Mouse (Mus musculus): ENCODE measurements at regions not wholly inside any gene's neighbourhood (a gene's known extent, or its start where the extent isn't known, plus 50 kb on each side); places are given as distances from the start of the nearest gene placed in this dataset.

- 76% methylated on average over 5 of the region's 5 CpGs for WGBS
Observed at GRCm38 (mm10) chr11:56827499-56827898, 183.7 kb upstream of the Gria1 start.

DNA sequence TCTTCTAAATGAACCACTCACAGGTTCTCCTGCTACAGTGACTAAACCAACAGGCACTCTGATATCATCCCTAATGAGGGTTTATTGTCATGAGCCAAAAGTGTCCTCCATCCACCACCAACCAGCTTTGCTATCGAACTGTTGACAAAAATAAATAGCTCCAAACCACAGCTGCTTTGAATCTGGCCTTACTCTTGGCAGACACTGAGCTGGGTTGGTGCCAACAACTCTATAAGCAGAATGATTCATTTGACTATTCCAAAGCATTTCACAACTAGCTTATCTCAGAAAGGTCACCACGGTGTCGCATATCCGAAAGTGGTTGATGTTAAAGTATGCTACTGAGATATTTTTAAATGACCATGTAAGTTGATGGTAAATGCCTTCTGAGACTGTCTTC lies 148.5 kb upstream of the Gria1 start:
- ATAC-seq (ENCODE audit: low read depth), result no peak
- Histone ChIP-seq H3K36me3 (ENCODE audit: control insufficient read depth, insufficient read depth, low read length) (no peaks in the 10 kb centered on the region), H3K27ac (ENCODE audit: low read depth, low read length) (no peak overlapping the region), H3K27me3 (ENCODE audit: control insufficient read depth, insufficient read depth, low read length) (no peaks in the 10 kb centered on the region), H3K9me3 (ENCODE audit: control insufficient read depth, low read length) (no peaks in the 10 kb centered on the region), H3K4me3 (ENCODE audit: low read depth, low read length) (no peak overlapping the region), H3K9ac (replicated peaks; ENCODE audit: low read depth, low read length) (no peak overlapping the region), H3K4me1 (ENCODE audit: control insufficient read depth, insufficient read depth, low read length) (no peaks in the 10 kb centered on the region), H3K4me2 (ENCODE audit: low read depth, low read length) (no peak overlapping the region)
- 81% methylated on average over 4 of the region's 4 CpGs for WGBS

More at GRCm38 (mm10) chr11:56827499-56827898, 183.7 kb upstream of the Gria1 start:
- no peak for ATAC-seq (ENCODE audit: low read depth)
- no peaks in the 10 kb centered on the region for H3K9me3 ChIP-seq (ENCODE audit: control insufficient read depth, low read length)
- no peaks in the 10 kb centered on the region for H3K36me3 ChIP-seq (ENCODE audit: control insufficient read depth, insufficient read depth, low read length)
- H3K27me3 ChIP-seq (ENCODE audit: control insufficient read depth, insufficient read depth, low read length), result no peaks in the 10 kb centered on the region
- no peak overlapping the region for H3K27ac ChIP-seq (ENCODE audit: low read depth, low read length)
- H3K4me1 ChIP-seq (ENCODE audit: control insufficient read depth, insufficient read depth, low read length), result no peaks in the 10 kb centered on the region
- no peak overlapping the region for H3K4me2 ChIP-seq (ENCODE audit: low read depth, low read length)
- no peak overlapping the region for H3K9ac ChIP-seq (replicated peaks; ENCODE audit: low read depth, low read length)
- no peak overlapping the region for H3K4me3 ChIP-seq (ENCODE audit: low read depth, low read length)

DNA sequence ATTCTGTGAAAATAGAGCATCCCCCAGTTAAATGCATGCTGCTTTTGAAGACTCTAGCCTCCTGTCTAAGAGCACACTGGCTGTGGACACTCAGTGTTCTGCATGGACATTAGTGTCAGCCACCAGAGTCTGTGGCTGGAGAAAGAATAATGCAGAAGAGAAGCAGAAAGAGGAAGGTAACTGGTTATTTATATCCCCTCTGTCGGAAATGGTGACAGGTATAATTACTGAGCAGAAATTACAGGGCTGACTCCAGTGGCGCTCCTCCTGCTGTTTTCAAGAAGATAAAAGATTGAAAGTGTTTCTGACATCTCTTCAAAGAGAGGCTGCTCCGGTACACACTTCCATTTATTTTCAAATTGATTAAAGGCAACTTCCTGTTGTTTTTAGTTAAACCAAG lies 139.5 kb upstream of the Gria1 start:
- no peak overlapping the region for H3K4me3 ChIP-seq (ENCODE audit: low read depth, low read length)
- no peaks in the 10 kb centered on the region for H3K4me1 ChIP-seq (ENCODE audit: control insufficient read depth, insufficient read depth, low read length)
- H3K27me3 ChIP-seq (ENCODE audit: control insufficient read depth, insufficient read depth, low read length), result no peaks in the 10 kb centered on the region
- 39% methylated on average over 3 of the region's 3 CpGs for WGBS
- no peaks in the 10 kb centered on the region for H3K36me3 ChIP-seq (ENCODE audit: control insufficient read depth, insufficient read depth, low read length)
- no peak overlapping the region for H3K27ac ChIP-seq (ENCODE audit: low read depth, low read length)
- H3K9me3 ChIP-seq (ENCODE audit: control insufficient read depth, low read length), result no peaks in the 10 kb centered on the region
- no peak for ATAC-seq (ENCODE audit: low read depth)
- H3K9ac ChIP-seq (replicated peaks; ENCODE audit: low read depth, low read length), result no peak overlapping the region
- H3K4me2 ChIP-seq (ENCODE audit: low read depth, low read length), result no peak overlapping the region

- Histone ChIP-seq H3K4me1 (ENCODE audit: control insufficient read depth, insufficient read depth, low read length) (no peaks in the 10 kb centered on the region), H3K4me2 (ENCODE audit: low read depth, low read length) (no peak overlapping the region), H3K27ac (ENCODE audit: low read depth, low read length) (no peak overlapping the region), H3K4me3 (ENCODE audit: low read depth, low read length) (no peak overlapping the region), H3K36me3 (ENCODE audit: control insufficient read depth, insufficient read depth, low read length) (no peaks in the 10 kb centered on the region), H3K9me3 (ENCODE audit: control insufficient read depth, low read length) (no peaks in the 10 kb centered on the region), H3K9ac (replicated peaks; ENCODE audit: low read depth, low read length) (no peak overlapping the region), H3K27me3 (ENCODE audit: control insufficient read depth, insufficient read depth, low read length) (no peaks in the 10 kb centered on the region)
- ATAC-seq (ENCODE audit: low read depth), result no peak
- WGBS, result 46% methylated on average over 4 of the region's 4 CpGs
Observed at GRCm38 (mm10) chr11:56898548-56898951, 112.6 kb upstream of the Gria1 start.

GRCm38 (mm10) chr11:56901201-56901600 lies 110.0 kb upstream of the Gria1 start:
- 77% methylated on average over 3 of the region's 3 CpGs for WGBS
- Histone ChIP-seq H3K9ac (replicated peaks; ENCODE audit: low read depth, low read length) (no peak overlapping the region), H3K27me3 (ENCODE audit: control insufficient read depth, insufficient read depth, low read length) (no peaks in the 10 kb centered on the region), H3K4me1 (ENCODE audit: control insufficient read depth, insufficient read depth, low read length) (no peaks in the 10 kb centered on the region), H3K36me3 (ENCODE audit: control insufficient read depth, insufficient read depth, low read length) (no peaks in the 10 kb centered on the region), H3K27ac (ENCODE audit: low read depth, low read length) (no peak overlapping the region), H3K4me2 (ENCODE audit: low read depth, low read length) (no peak overlapping the region), H3K9me3 (ENCODE audit: control insufficient read depth, low read length) (no peaks in the 10 kb centered on the region), H3K4me3 (ENCODE audit: low read depth, low read length) (no peak overlapping the region)
- ATAC-seq (ENCODE audit: low read depth), result no peak

- Histone ChIP-seq H3K9ac (replicated peaks; ENCODE audit: low read depth, low read length) (no peak overlapping the region), H3K27ac (ENCODE audit: low read depth, low read length) (no peak overlapping the region), H3K9me3 (ENCODE audit: control insufficient read depth, low read length) (no peaks in the 10 kb centered on the region), H3K36me3 (ENCODE audit: control insufficient read depth, insufficient read depth, low read length) (no peaks in the 10 kb centered on the region), H3K4me1 (ENCODE audit: control insufficient read depth, insufficient read depth, low read length) (no peaks in the 10 kb centered on the region), H3K4me2 (ENCODE audit: low read depth, low read length) (no peak overlapping the region), H3K27me3 (ENCODE audit: control insufficient read depth, insufficient read depth, low read length) (no peaks in the 10 kb centered on the region), H3K4me3 (ENCODE audit: low read depth, low read length) (no peak overlapping the region)
- WGBS, result 76% methylated on average over 7 of the region's 7 CpGs
- ATAC-seq (ENCODE audit: low read depth), result no peak
Observed at GRCm38 (mm10) chr11:56925368-56925896, 85.8 kb upstream of the Gria1 start.

DNA sequence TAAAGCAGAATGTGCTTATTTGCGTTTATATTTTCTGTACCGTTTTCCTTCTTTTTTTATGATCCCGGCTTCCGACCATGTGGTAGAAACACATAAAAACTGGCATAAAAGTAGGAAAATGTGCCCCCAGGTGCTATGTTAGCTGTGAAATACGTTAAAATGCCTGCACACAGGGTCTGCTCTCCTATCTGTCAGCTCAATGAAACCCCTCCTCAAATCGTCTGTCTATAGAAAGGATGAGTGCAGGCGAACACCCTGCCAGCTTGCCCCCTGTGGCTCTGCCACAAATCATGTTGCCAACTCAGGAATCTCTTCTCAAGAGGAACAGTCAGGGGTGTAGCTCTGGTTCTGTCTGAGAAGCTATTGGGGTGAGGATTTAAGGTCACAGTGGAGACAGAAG lies 78.4 kb upstream of the Gria1 start:
- WGBS, result 24% methylated on average over 7 of the region's 7 CpGs
- peak; percentile 70 for ATAC-seq (ENCODE audit: low read depth)
- Histone ChIP-seq H3K4me3 (ENCODE audit: low read depth, low read length) (no peak overlapping the region), H3K4me2 (ENCODE audit: low read depth, low read length) (no peak overlapping the region), H3K27ac (ENCODE audit: low read depth, low read length) (no peak overlapping the region), H3K27me3 (ENCODE audit: control insufficient read depth, insufficient read depth, low read length) (no peaks in the 10 kb centered on the region), H3K9me3 (ENCODE audit: control insufficient read depth, low read length) (no peaks in the 10 kb centered on the region), H3K36me3 (ENCODE audit: control insufficient read depth, insufficient read depth, low read length) (no peaks in the 10 kb centered on the region), H3K9ac (replicated peaks; ENCODE audit: low read depth, low read length) (no peak overlapping the region), H3K4me1 (ENCODE audit: control insufficient read depth, insufficient read depth, low read length) (0 out of 2 replicates have a peak, but pooled peaks cover 5% of the 10 kb centered on the region)

- 89% methylated on average over 2 of the region's 2 CpGs for WGBS
- Histone ChIP-seq H3K4me1 (ENCODE audit: control insufficient read depth, insufficient read depth, low read length) (no peaks in the 10 kb centered on the region), H3K27me3 (ENCODE audit: control insufficient read depth, insufficient read depth, low read length) (no peaks in the 10 kb centered on the region), H3K9me3 (ENCODE audit: control insufficient read depth, low read length) (no peaks in the 10 kb centered on the region), H3K9ac (replicated peaks; ENCODE audit: low read depth, low read length) (no peak overlapping the region), H3K36me3 (ENCODE audit: control insufficient read depth, insufficient read depth, low read length) (no peaks in the 10 kb centered on the region), H3K4me3 (ENCODE audit: low read depth, low read length) (no peak overlapping the region), H3K4me2 (ENCODE audit: low read depth, low read length) (no peak overlapping the region), H3K27ac (ENCODE audit: low read depth, low read length) (no peak overlapping the region)
- no peak for ATAC-seq (ENCODE audit: low read depth)
Observed at GRCm38 (mm10) chr11:56952357-56952756, 58.8 kb upstream of the Gria1 start.

- Histone ChIP-seq H3K4me2 (ENCODE audit: low read depth, low read length) (no peak overlapping the region), H3K4me3 (ENCODE audit: low read depth, low read length) (no peak overlapping the region), H3K27ac (ENCODE audit: low read depth, low read length) (no peak overlapping the region), H3K36me3 (ENCODE audit: control insufficient read depth, insufficient read depth, low read length) (no peaks in the 10 kb centered on the region), H3K27me3 (ENCODE audit: control insufficient read depth, insufficient read depth, low read length) (no peaks in the 10 kb centered on the region), H3K9ac (replicated peaks; ENCODE audit: low read depth, low read length) (no peak overlapping the region), H3K9me3 (ENCODE audit: control insufficient read depth, low read length) (no peaks in the 10 kb centered on the region), H3K4me1 (ENCODE audit: control insufficient read depth, insufficient read depth, low read length) (no peaks in the 10 kb centered on the region)
- WGBS, result 90% methylated on average over 2 of the region's 2 CpGs
- no peak for ATAC-seq (ENCODE audit: low read depth)
Observed at GRCm38 (mm10) chr11:56957824-56958223, 53.4 kb upstream of the Gria1 start.
